7 mouse cellular contexts compared by ENCODE assay signal in the genomic region with DNA sequence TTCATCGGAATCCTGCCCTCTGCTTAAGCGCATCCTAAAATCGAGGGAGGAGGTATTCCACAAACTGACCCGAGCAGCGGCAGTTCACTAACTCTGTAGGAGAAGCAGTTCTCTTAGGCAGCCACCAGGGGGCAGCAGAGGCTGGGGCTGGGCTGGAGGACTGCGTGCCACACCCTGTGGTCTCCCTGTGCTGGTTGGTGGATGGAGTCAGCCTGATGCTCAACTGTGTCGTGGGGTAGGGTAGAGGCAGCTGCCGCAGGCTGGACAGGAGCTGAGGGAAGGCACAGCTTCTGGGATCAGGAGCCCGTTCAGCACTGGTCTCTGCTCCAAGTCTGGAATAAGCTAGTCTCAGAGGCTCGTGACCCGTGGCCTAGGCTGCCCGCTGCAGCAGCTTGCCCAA. TPM values are rescaled to one million over a fixed set of nuclear protein-coding genes. Genes with fewer than 3 reads are reported as not detected.
DNase-seq lines count a peak whose midpoint lies in the region; ATAC-seq and TF ChIP-seq lines count a peak whose summit lies in the region.

No protein-coding gene starts in this region.

- H3K4me1 ChIP-seq in intestine, postnatal 0 days (replicated peaks; ENCODE audit: control insufficient read depth, insufficient read depth, low read length): peaks cover 13% of the 10 kb centered on the region
- no peaks in the 10 kb centered on the region for H3K4me1 ChIP-seq in limb, embryonic 11.5 days (ENCODE audit: control insufficient read depth, insufficient read depth, low read length)
- H3K4me1 ChIP-seq in midbrain, embryonic 13.5 days (replicated peaks): peaks cover 27% of the 10 kb centered on the region
- H3K4me1 ChIP-seq in small intestine, adult 2 months (ENCODE audit: control insufficient read depth, insufficient read depth, insufficient read length, low read length): peaks cover 28% of the 10 kb centered on the region

- H3K4me3 ChIP-seq in intestine, postnatal 0 days (ENCODE audit: low read depth, low read length): 0 out of 2 replicates have a peak overlapping the region, but pooled peaks have one; percentile 6
- no peak overlapping the region for H3K4me3 ChIP-seq in limb, embryonic 11.5 days (ENCODE audit: low read depth, low read length)
- no peak overlapping the region for H3K4me3 ChIP-seq in midbrain, embryonic 13.5 days (replicated peaks)
- peak overlapping the region; percentile 45 for H3K4me3 ChIP-seq in small intestine, adult 2 months (ENCODE audit: low read depth, low read length)

- no peak overlapping the region for H3K9ac ChIP-seq in intestine, postnatal 0 days (ENCODE audit: low read depth, low read length)
- no peak overlapping the region for H3K9ac ChIP-seq in limb, embryonic 11.5 days (ENCODE audit: low read length)
- H3K9ac ChIP-seq in midbrain, embryonic 13.5 days (replicated peaks): no peak overlapping the region

- peak; percentile 94 for DNase-seq in adrenal gland, postnatal 10 days
- peak; percentile 78 for DNase-seq in embryo, embryonic 11.5 days (ENCODE audit: low read depth, low spot score)
- peak; percentile 86 to 88 for DNase-seq in gastrocnemius, postnatal 4 days (ENCODE audit: low spot score in 2 of 2)
- peak; percentile 94 for DNase-seq in limb, embryonic 11.5 days (ENCODE audit: low spot score)

- no peaks in the 10 kb centered on the region for H3K9me3 ChIP-seq in intestine, postnatal 0 days (ENCODE audit: control insufficient read depth)
- H3K9me3 ChIP-seq in limb, embryonic 11.5 days (ENCODE audit: control insufficient read depth, low read length): peaks cover under 1% of the 10 kb centered on the region; the same call in 1 of the 2 replicates
- no peaks in the 10 kb centered on the region for H3K9me3 ChIP-seq in midbrain, embryonic 13.5 days

- peak overlapping the region; percentile 23; the same call in 1 of the 2 replicates for H3K27ac ChIP-seq in intestine, postnatal 0 days (ENCODE audit: low read depth, low read length)
- no peak overlapping the region for H3K27ac ChIP-seq in limb, embryonic 11.5 days (replicated peaks; ENCODE audit: low read depth, low read length)
- H3K27ac ChIP-seq in midbrain, embryonic 13.5 days: peak overlapping the region; percentile 80
- H3K27ac ChIP-seq in small intestine, adult 2 months (ENCODE audit: insufficient read depth, low read depth, low read length): peak overlapping the region; percentile 39

- H3K36me3 ChIP-seq in intestine, postnatal 0 days (ENCODE audit: control insufficient read depth, insufficient read depth): no peaks in the 10 kb centered on the region
- H3K36me3 ChIP-seq in limb, embryonic 11.5 days (ENCODE audit: control insufficient read depth, insufficient read depth, low read length): no peaks in the 10 kb centered on the region
- no peaks in the 10 kb centered on the region for H3K36me3 ChIP-seq in midbrain, embryonic 13.5 days
- H3K36me3 ChIP-seq in small intestine, adult 2 months (ENCODE audit: control insufficient read depth, insufficient read depth, low read length): no peaks in the 10 kb centered on the region

- H3K27me3 ChIP-seq in intestine, postnatal 0 days (replicated peaks; ENCODE audit: control insufficient read depth, insufficient read depth, low read length): no peaks in the 10 kb centered on the region
- no peaks in the 10 kb centered on the region for H3K27me3 ChIP-seq in limb, embryonic 11.5 days (ENCODE audit: control insufficient read depth, insufficient read depth, low read length)
- H3K27me3 ChIP-seq in midbrain, embryonic 13.5 days: peaks cover 18% of the 10 kb centered on the region; the same call in 1 of the 2 replicates
- no peaks in the 10 kb centered on the region for H3K27me3 ChIP-seq in small intestine, adult 2 months (ENCODE audit: control insufficient read depth, insufficient read depth, low read length)

- TF ChIP-seq CTCF in intestine, postnatal 0 days (IDR thresholded peaks at IDR 0.05; ENCODE audit: low read depth): peak; percentile 100
- peak; percentile 99 for TF ChIP-seq CTCF in small intestine, adult 2 months (IDR thresholded peaks at IDR 0.05; ENCODE audit: extremely low read depth, insufficient read length, insufficient replicate concordance, low read depth, low read length)

- 22% methylated on average over 12 of the region's 12 CpGs for WGBS in intestine, postnatal 0 days
- WGBS in limb, embryonic 11.5 days: 18% methylated on average over 12 of the region's 12 CpGs
- WGBS in midbrain, embryonic 13.5 days: 17% methylated on average over 12 of the region's 12 CpGs
- WGBS in small intestine, adult 2 months: 17% methylated on average over 12 of the region's 12 CpGs

- ATAC-seq in intestine, postnatal 0 days: peak; percentile 61
- peak; percentile 79 for ATAC-seq in limb, embryonic 11.5 days (ENCODE audit: insufficient number of reproducible peaks, low FRiP score, low TSS enrichment, low read depth)
- ATAC-seq in midbrain, embryonic 13.5 days: peak; percentile 80

- H3K4me2 ChIP-seq in intestine, postnatal 0 days (replicated peaks; ENCODE audit: low read depth): peak overlapping the region; percentile 55
- peak overlapping the region; percentile 18 for H3K4me2 ChIP-seq in limb, embryonic 11.5 days (ENCODE audit: low read depth, severe bottlenecking)
- peak overlapping the region; percentile 11; the same call in 1 of the 2 replicates for H3K4me2 ChIP-seq in midbrain, embryonic 13.5 days (replicated peaks)

- TF ChIP-seq POLR2A in small intestine, adult 2 months (IDR thresholded peaks at IDR 0.05; ENCODE audit: low read depth, low read length): no peak

RNA-seq across cellular contexts. Expression of a gene that starts 27.7 kb away (rescaled TPM):
- total RNA-seq in adrenal gland, postnatal 10 days (2021): 10 to 100 TPM; 13.4 to 18.1 TPM
- 1 to 10 TPM; 3.7 to 4.7 TPM for total RNA-seq in gastrocnemius, postnatal 4 days (2021)
- 5.6 and 6.6 TPM in 2 replicates for polyA plus RNA-seq in intestine, postnatal 0 days (2015; fragmentation: Nextera tagmentation; extraction: Ambion mirVana)
- 2.2 and 2.4 TPM in 2 replicates for polyA plus RNA-seq in limb, embryonic 11.5 days (2014; fragmentation: Nextera tagmentation; extraction: Ambion mirVana)
- polyA plus RNA-seq in midbrain, embryonic 13.5 days (2015; fragmentation: Nextera tagmentation; extraction: Ambion mirVana): 3.5 and 4.7 TPM in 2 replicates
- 28.3 and 86.3 TPM in 2 replicates for polyA plus RNA-seq in small intestine, adult 2 months (2012; rRNA removed)

RNA-seq across cellular contexts. Expression of a gene that starts 34.0 kb away (rescaled TPM):
- 10 to 100 TPM; 29.0 to 31.0 TPM for total RNA-seq in adrenal gland, postnatal 10 days (2021)
- 1 to 10 TPM; 3.0 to 4.7 TPM for total RNA-seq in gastrocnemius, postnatal 4 days (2021)
- polyA plus RNA-seq in intestine, postnatal 0 days (2015; fragmentation: Nextera tagmentation; extraction: Ambion mirVana): 4.5 and 6.3 TPM in 2 replicates
- 4.6 and 5.2 TPM in 2 replicates for polyA plus RNA-seq in limb, embryonic 11.5 days (2014; fragmentation: Nextera tagmentation; extraction: Ambion mirVana)
- 0.93 and 0.98 TPM in 2 replicates for polyA plus RNA-seq in midbrain, embryonic 13.5 days (2015; fragmentation: Nextera tagmentation; extraction: Ambion mirVana)
- 29.3 and 48.8 TPM in 2 replicates for polyA plus RNA-seq in small intestine, adult 2 months (2012; rRNA removed)

RNA-seq across cellular contexts. Expression of a gene that starts 59.5 kb away (rescaled TPM):
- 1 to 10 TPM; 1.5 to 1.7 TPM for total RNA-seq in adrenal gland, postnatal 10 days (2021)
- 1 to 10 TPM; 1.1 to 1.3 TPM for total RNA-seq in gastrocnemius, postnatal 4 days (2021)
- polyA plus RNA-seq in intestine, postnatal 0 days (2015; fragmentation: Nextera tagmentation; extraction: Ambion mirVana): 0.97 and 0.98 TPM in 2 replicates
- polyA plus RNA-seq in limb, embryonic 11.5 days (2014; fragmentation: Nextera tagmentation; extraction: Ambion mirVana): 5.3 and 8.7 TPM in 2 replicates
- polyA plus RNA-seq in midbrain, embryonic 13.5 days (2015; fragmentation: Nextera tagmentation; extraction: Ambion mirVana): 6.4 and 8.9 TPM in 2 replicates
- 0.51 and 0.81 TPM in 2 replicates for polyA plus RNA-seq in small intestine, adult 2 months (2012; rRNA removed)

Comparison
In these comparisons a context has a peak if more than half of its experiments do, and no peak if none do; other contexts are left out.
1. H3K4me3 ChIP-seq: peak in intestine, postnatal 0 days (single experiment) and small intestine, adult 2 months (single experiment); none in limb, embryonic 11.5 days (single experiment) and midbrain, embryonic 13.5 days (single experiment).
2. Peak in every context shown above with its lines, with median percentiles within 50 percentile points of each other: DNase-seq, ATAC-seq and H3K4me2 ChIP-seq.